8 mouse cellular contexts compared by ENCODE assay signal in the genomic region with DNA sequence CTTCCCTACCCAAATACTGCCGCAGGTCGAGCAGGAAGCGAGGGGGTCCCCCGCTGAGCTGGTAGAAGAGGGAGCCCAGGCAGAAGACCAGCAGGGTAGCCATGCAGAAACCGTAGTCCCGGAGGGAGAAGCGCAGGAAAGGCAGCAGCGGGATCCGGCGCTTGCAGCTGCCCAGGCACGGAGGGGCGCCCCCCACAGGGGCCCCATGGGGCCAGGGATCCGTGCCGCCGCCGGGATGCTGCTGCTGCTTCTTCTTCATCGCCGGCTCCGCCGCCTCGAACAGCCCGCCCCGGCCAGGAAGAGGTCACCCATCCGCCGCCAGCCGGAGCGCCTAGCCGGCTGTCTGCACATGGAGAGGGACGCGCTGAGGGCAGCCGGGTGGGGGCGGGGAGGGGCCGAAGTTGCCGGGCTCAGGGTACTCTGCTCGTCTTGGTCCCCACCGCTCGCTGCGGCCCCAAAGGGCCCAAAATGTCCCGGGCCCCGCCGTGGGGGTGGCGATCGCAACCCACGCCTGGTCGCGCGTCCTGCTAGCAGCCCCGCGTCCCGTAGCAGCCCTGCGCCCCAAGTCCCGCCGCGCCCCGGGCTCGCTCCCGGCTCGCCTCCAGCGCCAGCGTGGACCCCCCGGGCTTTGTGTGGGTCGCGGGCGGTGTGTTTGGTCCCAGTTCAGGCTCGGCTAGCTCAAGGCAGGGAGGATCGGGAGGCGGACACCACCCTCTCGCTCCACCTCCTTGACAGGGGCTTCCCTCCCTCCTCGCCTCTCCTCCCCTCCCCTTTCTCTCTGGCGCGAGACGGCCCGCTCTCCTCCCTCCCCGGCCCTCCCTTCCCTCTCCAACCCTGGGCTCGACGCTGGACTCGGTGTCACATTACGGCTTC. TPM values are rescaled to one million over a fixed set of nuclear protein-coding genes. Genes with fewer than 3 reads are reported as not detected.
DNase-seq lines count a peak whose midpoint lies in the region; ATAC-seq and TF ChIP-seq lines count a peak whose summit lies in the region.

Gene Ust, minus strand, starts transcription at position 685 of the 873 bp plus-strand sequence.

- peak within 1 kb of the TSS; percentile 69 for H3K9ac ChIP-seq in ES-E14 (ENCODE audit: insufficient read depth, low read depth, low read length, poor library complexity, severe bottlenecking)
- H3K9ac ChIP-seq in lung, embryonic 16.5 days (ENCODE audit: low read length), result peak within 1 kb of the TSS; percentile 85

- ATAC-seq in frontal cortex, adult (ENCODE audit: low TSS enrichment), result peak; percentile 86
- ATAC-seq in lung, embryonic 16.5 days (ENCODE audit: low read depth), result peak; percentile 97

- H3K4me3 ChIP-seq in ES-E14 (ENCODE audit: insufficient read depth in 1 of 2, low read depth in 1 of 2, low read length in 2 of 2, poor library complexity in 1 of 2, severe bottlenecking in 1 of 2), result peak within 1 kb of the TSS; percentile 80 to 92
- peak within 1 kb of the TSS; percentile 96 for H3K4me3 ChIP-seq in cerebellum, adult 2 months (replicated peaks; ENCODE audit: insufficient read depth, low read depth, low read length)
- peak within 1 kb of the TSS; percentile 81 for H3K4me3 ChIP-seq in lung, embryonic 16.5 days (ENCODE audit: low read length)

- H3K9me3 ChIP-seq in ES-E14 (ENCODE audit: control insufficient read depth, insufficient read depth, low read depth, low read length), result no peaks in the 10 kb centered on the region
- peaks cover 3% of the 10 kb centered on the region for H3K9me3 ChIP-seq in lung, embryonic 16.5 days (ENCODE audit: control insufficient read depth, low read length)

- H3K4me1 ChIP-seq in ES-E14 (ENCODE audit: control insufficient read depth in 2 of 2, insufficient read depth in 2 of 2, low read length in 2 of 2, poor library complexity in 1 of 2), result peaks cover 2 to 3% of the 10 kb centered on the region in 2 experiments; a peak in 1 of 4 replicates
- H3K4me1 ChIP-seq in cerebellum, adult 2 months (ENCODE audit: control insufficient read depth, insufficient read depth, low read length), result no peaks in the 10 kb centered on the region; the same call in 1 of the 2 replicates
- H3K4me1 ChIP-seq in lung, embryonic 16.5 days (replicated peaks; ENCODE audit: control insufficient read depth, insufficient read depth, low read length), result peaks cover 16% of the 10 kb centered on the region

- H3K4me2 ChIP-seq in lung, embryonic 16.5 days (ENCODE audit: low read depth, low read length), result peak within 1 kb of the TSS; percentile 95

- H3K36me3 ChIP-seq in ES-E14 (ENCODE audit: control insufficient read depth, insufficient read depth, low read length, poor library complexity, severe bottlenecking), result no peaks in the 10 kb centered on the region
- H3K36me3 ChIP-seq in lung, embryonic 16.5 days (ENCODE audit: control insufficient read depth, insufficient read depth, low read length), result no peaks in the 10 kb centered on the region

- no peaks in the 10 kb centered on the region for H3K27me3 ChIP-seq in cerebellum, adult 2 months (ENCODE audit: control insufficient read depth, insufficient read depth, low read length)
- H3K27me3 ChIP-seq in lung, embryonic 16.5 days (ENCODE audit: control insufficient read depth, insufficient read depth, low read depth, low read length), result no peaks in the 10 kb centered on the region; the same call in 1 of the 2 replicates

- peak; percentile 34; the same call in 1 of the 2 replicates for TF ChIP-seq POLR2A in cerebellum, adult 2 months (IDR thresholded peaks at IDR 0.05; ENCODE audit: borderline replicate concordance, insufficient read depth, low read length)

- in situ Hi-C loops in ES-E14 (cut with MboI; ENCODE audit: low sequenced_read_pairs in 2 of 2, unreplicated experiment in 2 of 2), result no loop called here

- no peak for TF ChIP-seq CTCF in cerebellum, adult 2 months (IDR thresholded peaks at IDR 0.05; ENCODE audit: borderline replicate concordance, insufficient read depth, low read depth, low read length)

- peak; percentile 83 for DNase-seq in ES-E14 (ENCODE audit: low read depth, low spot score)
- DNase-seq in cerebellum, adult 2 months, result peak; percentile 83 to 87
- peak; percentile 79 for DNase-seq in heart, postnatal 4 days
- peak; percentile 54 to 56 for DNase-seq in layer of hippocampus, adult 8-10 months (ENCODE audit: low spot score in 2 of 2)
- DNase-seq in ovary, adult 18-20 months (ENCODE audit: low spot score), result peak; percentile 87
- peak; percentile 47 for DNase-seq in thymus, postnatal 14 days

- H3K27ac ChIP-seq in ES-E14 (ENCODE audit: insufficient read depth, low read depth, low read length, poor library complexity, severe bottlenecking), result no peak within 1 kb of the TSS
- peak within 1 kb of the TSS; percentile 81 for H3K27ac ChIP-seq in cerebellum, adult 2 months (ENCODE audit: insufficient read depth, low read length)
- H3K27ac ChIP-seq in lung, embryonic 16.5 days (ENCODE audit: low read length), result peak within 1 kb of the TSS; percentile 87

- under 1% methylated on average over 72 of the region's 78 CpGs for WGBS in cerebellum, adult 2 months
- under 1% methylated on average over 69 of the region's 78 CpGs for WGBS in lung, embryonic 16.5 days

TF ChIP-seq in ES-E14, 5 proteins besides CTCF, POLR2A, EP300 and RAD21:
- TF ChIP-seq ZNF384 (IDR thresholded peaks at IDR 0.05; ENCODE audit: low read depth, low read length), result no peak
- TF ChIP-seq CHD2 (IDR thresholded peaks at IDR 0.05; ENCODE audit: low read depth, low read length), result no peak
- no peak for TF ChIP-seq HCFC1 (IDR thresholded peaks at IDR 0.05; ENCODE audit: borderline replicate concordance, insufficient read depth, low read length)
- TF ChIP-seq ZC3H11A (IDR thresholded peaks at IDR 0.05; ENCODE audit: borderline replicate concordance, low read depth, low read length), result no peak
- no peak for TF ChIP-seq MAFK (IDR thresholded peaks at IDR 0.05; ENCODE audit: insufficient read depth, low read depth, low read length)
TF ChIP-seq in ES-E14: peak in this region for 0.

RNA-seq across cellular contexts. Expression of gene Ust, which starts in this region (rescaled TPM):
- total RNA-seq in ES-E14 (2012; rRNA removed), result 2.9 and 4.9 TPM in 2 replicates
- polyA plus RNA-seq in cerebellum, adult 2 months (2012; rRNA removed), result 32.9 and 37.3 TPM in 2 replicates
- 1 to 10 TPM; 3.0 to 3.1 TPM for total RNA-seq in heart, postnatal 4 days (2021)
- 10 to 100 TPM; 55.3 to 61.3 (median 57.6) TPM for total RNA-seq in layer of hippocampus, adult 8-10 months (2022)
- 4.1 and 5.1 TPM in 2 replicates for polyA plus RNA-seq in lung, embryonic 16.5 days (2015; fragmentation: Nextera tagmentation; extraction: Ambion mirVana)
